Mouse (Mus musculus): ENCODE measurements around the gene Snrk. TPM values are rescaled to one million over a fixed set of nuclear protein-coding genes. Genes with fewer than 3 reads are reported as not detected.

Gene Snrk
- polyA plus RNA-seq, 1 experiment from 2014 or later, result 48.3 TPM

DNA sequence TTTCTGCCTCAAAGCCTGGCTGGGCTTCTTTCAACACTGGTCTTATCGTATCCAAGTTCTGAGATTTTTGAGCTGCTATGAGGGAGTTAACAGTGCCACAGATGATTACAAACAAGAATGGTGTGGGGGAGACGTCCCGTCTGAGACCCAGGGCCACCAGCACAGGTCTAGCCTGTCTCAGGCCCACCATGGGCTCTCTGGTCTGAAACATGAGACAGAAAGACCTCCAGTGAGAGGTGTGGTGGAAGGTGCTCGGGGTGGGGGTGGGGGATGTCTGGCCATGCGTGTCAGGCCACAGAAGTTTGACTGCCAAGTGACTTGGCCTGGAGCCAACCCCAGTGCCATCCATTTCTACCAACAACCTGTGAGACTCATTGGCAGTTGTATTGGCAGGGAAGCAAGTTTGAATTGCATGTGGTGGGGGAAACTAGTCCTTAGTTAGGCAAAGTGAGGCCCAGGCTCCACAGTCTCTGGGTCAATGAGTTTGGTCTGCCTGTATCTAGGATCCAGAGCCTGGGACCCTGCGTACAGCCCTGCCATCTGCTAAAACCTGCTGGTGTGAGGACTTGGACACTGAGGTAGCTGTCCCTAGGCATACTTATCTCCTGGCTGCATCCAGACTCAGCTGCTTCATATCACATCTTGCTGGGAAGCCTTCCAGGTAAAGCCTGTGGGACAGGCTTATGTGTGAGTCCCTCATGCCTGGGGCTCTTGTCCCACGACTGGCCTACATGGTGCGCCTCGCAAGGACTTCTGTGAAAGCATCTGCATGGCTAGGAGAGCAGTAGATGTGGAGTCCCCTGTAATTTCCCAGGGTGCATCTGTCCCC lies 56.6 kb downstream of the Snrk start:
- Histone ChIP-seq H3K4me1 (peaks cover 19% of the 10 kb centered on the region), H3K36me3 (peaks cover 38% of the 10 kb centered on the region), H3K9me3 (no peaks in the 10 kb centered on the region), H3K4me2 (replicated peaks) (no peak overlapping the region), H3K27ac (no peak overlapping the region), H3K9ac (no peak overlapping the region), H3K27me3 (no peaks in the 10 kb centered on the region), H3K4me3 (no peak overlapping the region)
- WGBS, result 67% methylated on average over 9 of the region's 9 CpGs
- no peak for ATAC-seq (ENCODE audit: low FRiP score, low read depth)

DNA sequence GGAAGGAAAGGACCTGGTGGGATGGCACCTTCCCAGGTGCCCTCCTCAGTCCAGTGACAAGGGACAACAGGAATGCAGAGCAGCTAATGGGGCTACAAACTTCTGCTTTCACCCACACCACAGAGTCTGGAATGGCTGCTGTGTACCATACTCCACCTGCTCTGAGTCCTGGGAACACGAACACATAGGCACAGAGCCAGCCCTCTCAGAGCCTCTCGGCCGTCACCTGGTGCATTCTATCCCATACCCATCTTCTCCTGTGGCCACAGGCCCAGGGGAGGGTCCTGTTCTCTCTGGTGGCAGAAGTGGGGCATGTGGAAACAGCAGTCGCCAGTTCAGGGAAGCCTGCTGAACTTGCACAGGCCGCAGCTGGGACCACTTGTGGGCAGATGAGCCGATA lies 57.7 kb downstream of the Snrk start:
- H3K9ac ChIP-seq, result no peak overlapping the region
- H3K27ac ChIP-seq, result no peak overlapping the region
- no peaks in the 10 kb centered on the region for H3K27me3 ChIP-seq
- H3K4me3 ChIP-seq, result no peak overlapping the region
- H3K4me2 ChIP-seq (replicated peaks), result no peak overlapping the region
- no peaks in the 10 kb centered on the region for H3K9me3 ChIP-seq
- 92% methylated on average over 6 of the region's 6 CpGs for WGBS
- ATAC-seq (ENCODE audit: low FRiP score, low read depth), result no peak
- H3K36me3 ChIP-seq, result peaks cover 36% of the 10 kb centered on the region
- peaks cover 29% of the 10 kb centered on the region for H3K4me1 ChIP-seq

DNA sequence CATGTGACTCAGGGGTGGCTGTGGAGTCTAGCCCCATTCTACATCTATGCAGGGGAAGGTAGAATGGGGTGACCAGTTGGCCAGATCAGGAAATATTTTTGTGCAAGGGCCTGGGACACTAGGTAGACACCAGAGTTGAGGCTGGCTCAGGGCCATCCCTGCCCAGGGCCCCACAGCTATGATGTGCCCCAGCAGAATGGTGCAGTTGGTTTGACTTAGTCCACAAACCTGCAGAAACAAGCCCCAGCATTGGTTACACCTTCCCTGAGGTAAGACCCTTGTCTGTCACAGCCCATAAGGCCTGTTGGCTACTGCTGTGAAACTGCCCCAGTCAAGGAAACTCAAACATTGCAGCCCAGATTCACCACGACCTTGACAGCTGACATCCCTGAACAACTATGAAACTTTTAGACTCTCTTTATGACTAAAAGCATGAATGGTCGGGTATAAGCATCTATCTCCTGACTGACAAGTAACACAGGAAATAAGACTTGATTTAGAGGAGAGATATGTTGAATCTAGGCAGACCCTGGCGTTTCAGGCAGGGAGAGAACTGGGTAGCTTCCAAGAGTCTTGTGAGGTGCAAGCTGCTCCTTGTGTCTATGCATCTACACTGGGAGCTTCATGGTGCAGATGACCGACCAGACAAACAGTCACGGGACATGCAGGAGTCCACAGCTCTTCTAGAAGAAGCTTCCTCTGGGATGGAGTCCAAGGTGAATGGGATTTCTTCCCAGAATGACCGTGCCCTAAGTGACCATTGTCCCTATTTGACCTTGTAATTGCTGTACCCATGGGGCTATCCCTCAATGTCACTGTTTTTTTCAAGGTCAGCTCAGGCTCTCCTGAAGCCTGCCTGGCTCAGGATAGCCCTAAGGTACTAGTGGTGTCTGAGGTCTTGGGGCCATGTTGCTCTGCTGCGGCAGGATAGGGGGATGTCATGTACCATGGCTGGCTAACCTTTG lies 60.5 kb downstream of the Snrk start:
- Histone ChIP-seq H3K4me2 (replicated peaks) (no peak overlapping the region), H3K4me3 (no peak overlapping the region), H3K9ac (no peak overlapping the region), H3K27ac (peak overlapping the region; percentile 2; the same call in 1 of the 2 replicates), H3K9me3 (no peaks in the 10 kb centered on the region), H3K36me3 (peaks cover 25% of the 10 kb centered on the region), H3K4me1 (peaks cover 35% of the 10 kb centered on the region), H3K27me3 (no peaks in the 10 kb centered on the region)
- 80% methylated on average over 7 of the region's 7 CpGs for WGBS
- ATAC-seq (ENCODE audit: low FRiP score, low read depth), result no peak

DNA sequence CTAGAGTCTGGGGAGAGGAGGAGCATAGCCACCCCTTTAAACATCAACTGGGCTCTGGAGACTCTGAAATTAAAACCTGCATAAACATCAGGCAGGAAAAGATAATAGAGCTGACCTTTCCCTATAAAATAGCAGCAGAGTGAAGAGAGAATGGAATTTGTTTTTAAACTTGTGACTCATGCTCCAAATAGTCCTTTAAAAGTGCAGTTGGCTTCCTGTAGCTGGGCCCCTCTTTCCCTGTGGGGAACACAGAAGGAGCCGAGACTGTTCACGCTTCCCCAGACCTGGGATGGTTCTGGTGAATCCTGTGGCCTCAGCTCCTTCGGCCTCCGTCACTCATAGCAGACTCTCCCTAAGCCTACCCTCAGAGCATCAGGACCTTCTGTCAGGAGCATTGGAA lies 61.4 kb downstream of the Snrk start:
- Histone ChIP-seq H3K36me3 (peaks cover 20% of the 10 kb centered on the region), H3K4me1 (peaks cover 30% of the 10 kb centered on the region), H3K9me3 (no peaks in the 10 kb centered on the region), H3K9ac (no peak overlapping the region), H3K4me2 (replicated peaks) (no peak overlapping the region), H3K4me3 (no peak overlapping the region), H3K27ac (peak overlapping the region; percentile 2; the same call in 1 of the 2 replicates), H3K27me3 (no peaks in the 10 kb centered on the region)
- WGBS, result 52% methylated on average over 4 of the region's 4 CpGs
- ATAC-seq (ENCODE audit: low FRiP score, low read depth), result peak; percentile 68; the same call in 1 of the 2 replicates

DNA sequence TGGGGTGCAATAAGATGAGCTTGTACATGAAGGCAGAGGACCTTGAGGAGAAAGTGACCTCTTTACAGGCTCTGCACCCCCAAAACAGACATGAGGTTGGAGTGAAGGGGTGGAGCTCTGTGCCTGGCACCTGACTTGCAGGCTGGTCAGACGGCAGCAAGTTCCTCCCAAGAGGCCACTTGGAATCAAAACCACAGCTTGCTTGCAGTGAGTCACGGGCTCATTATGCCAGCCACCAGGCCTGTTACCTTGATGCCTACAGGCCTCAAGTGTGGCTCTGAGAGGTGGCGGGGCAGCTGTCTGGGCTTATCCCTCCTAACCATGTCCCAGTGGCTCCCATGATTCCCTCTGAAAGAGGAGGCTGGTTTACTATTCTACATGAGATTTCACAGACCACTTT lies 63.0 kb downstream of the Snrk start:
- peaks cover 25% of the 10 kb centered on the region for H3K4me1 ChIP-seq
- no peak overlapping the region for H3K9ac ChIP-seq
- H3K27ac ChIP-seq, result no peak overlapping the region
- no peak overlapping the region for H3K4me2 ChIP-seq (replicated peaks)
- WGBS, result 62% methylated on average over 3 of the region's 3 CpGs
- ATAC-seq (ENCODE audit: low FRiP score, low read depth), result no peak
- no peaks in the 10 kb centered on the region for H3K27me3 ChIP-seq
- no peaks in the 10 kb centered on the region for H3K9me3 ChIP-seq
- peaks cover 11% of the 10 kb centered on the region for H3K36me3 ChIP-seq
- no peak overlapping the region for H3K4me3 ChIP-seq

DNA sequence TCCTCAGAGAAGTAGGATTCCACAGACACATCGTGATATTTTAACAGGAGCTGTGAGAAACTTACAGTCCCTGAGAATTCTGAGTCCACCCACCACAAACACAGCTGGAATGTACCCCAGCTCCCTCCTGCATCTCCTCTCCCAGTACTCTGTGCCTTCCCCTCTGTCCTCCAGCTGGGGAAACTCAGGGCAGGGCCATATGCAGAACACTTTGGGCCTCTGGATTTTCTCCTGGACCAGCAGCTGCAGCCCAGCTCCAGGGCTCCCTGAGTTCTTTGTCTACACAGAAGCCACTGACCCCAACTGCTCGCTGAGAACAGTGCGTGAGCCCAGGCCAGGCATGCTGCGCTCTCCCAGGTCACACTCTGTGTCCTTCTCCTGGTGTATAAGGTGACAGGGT lies 66.0 kb downstream of the Snrk start:
- Histone ChIP-seq H3K9me3 (no peaks in the 10 kb centered on the region), H3K27ac (no peak overlapping the region), H3K4me1 (peaks cover 21% of the 10 kb centered on the region), H3K4me2 (replicated peaks) (no peak overlapping the region), H3K36me3 (no peaks in the 10 kb centered on the region), H3K4me3 (no peak overlapping the region), H3K9ac (0 out of 2 replicates have a peak overlapping the region, but pooled peaks have one; percentile 8), H3K27me3 (no peaks in the 10 kb centered on the region)
- ATAC-seq (ENCODE audit: low FRiP score, low read depth), result no peak
- 80% methylated on average over 4 of the region's 4 CpGs for WGBS

DNA sequence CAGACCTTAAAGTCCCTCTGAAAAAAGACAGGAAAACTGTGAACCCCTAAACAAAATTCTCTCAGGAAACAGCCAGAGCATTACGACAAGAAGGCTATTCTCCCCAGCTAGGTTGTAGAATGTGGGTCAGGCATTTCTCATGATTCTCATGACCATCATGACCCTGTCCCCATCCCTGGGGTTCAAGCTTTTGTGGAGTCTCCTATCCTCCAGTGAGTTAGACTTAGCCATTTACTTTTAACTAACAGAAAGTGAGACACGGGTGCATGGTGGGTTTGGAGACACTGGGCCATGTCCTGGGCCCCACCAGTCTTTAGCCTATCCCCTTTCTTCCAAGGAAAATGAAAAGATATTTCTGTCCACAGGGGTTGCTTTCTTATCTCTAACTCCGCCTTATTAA lies 67.3 kb downstream of the Snrk start:
- H3K4me3 ChIP-seq, result no peak overlapping the region
- H3K27me3 ChIP-seq, result no peaks in the 10 kb centered on the region
- H3K4me2 ChIP-seq (replicated peaks), result no peak overlapping the region
- H3K9ac ChIP-seq, result no peak overlapping the region
- no peak for ATAC-seq (ENCODE audit: low FRiP score, low read depth)
- 84% methylated on average over 3 of the region's 3 CpGs for WGBS
- H3K9me3 ChIP-seq, result no peaks in the 10 kb centered on the region
- no peak overlapping the region for H3K27ac ChIP-seq
- peaks cover 8% of the 10 kb centered on the region; the same call in 1 of the 2 replicates for H3K4me1 ChIP-seq
- no peaks in the 10 kb centered on the region for H3K36me3 ChIP-seq

DNA sequence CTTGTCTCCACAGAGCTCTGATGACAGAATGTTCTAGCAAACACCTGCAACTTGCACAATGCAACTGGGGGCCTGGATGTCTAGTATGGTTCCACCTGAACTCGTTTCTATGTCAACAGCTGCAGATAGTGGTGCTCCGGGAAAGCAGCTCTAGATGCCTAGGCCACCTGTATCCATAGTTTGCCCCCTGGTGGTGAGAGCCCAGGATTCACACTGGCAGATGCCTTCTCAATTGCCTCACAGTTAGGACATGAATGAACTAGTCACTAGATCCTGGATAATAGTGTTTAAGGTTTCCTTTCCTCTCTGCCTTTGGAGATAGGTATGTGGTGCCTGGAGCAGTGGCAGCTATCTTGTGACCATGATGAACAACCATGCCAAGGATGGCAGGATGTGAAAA lies 68.0 kb downstream of the Snrk start:
- no peak overlapping the region for H3K4me2 ChIP-seq (replicated peaks)
- WGBS, result 23% methylated on average over 2 of the region's 2 CpGs
- H3K36me3 ChIP-seq, result no peaks in the 10 kb centered on the region
- no peak overlapping the region for H3K27ac ChIP-seq
- H3K9me3 ChIP-seq, result no peaks in the 10 kb centered on the region
- no peaks in the 10 kb centered on the region for H3K27me3 ChIP-seq
- ATAC-seq (ENCODE audit: low FRiP score, low read depth), result no peak
- no peak overlapping the region for H3K9ac ChIP-seq
- no peak overlapping the region for H3K4me3 ChIP-seq
- peaks cover 4% of the 10 kb centered on the region; the same call in 1 of the 2 replicates for H3K4me1 ChIP-seq

DNA sequence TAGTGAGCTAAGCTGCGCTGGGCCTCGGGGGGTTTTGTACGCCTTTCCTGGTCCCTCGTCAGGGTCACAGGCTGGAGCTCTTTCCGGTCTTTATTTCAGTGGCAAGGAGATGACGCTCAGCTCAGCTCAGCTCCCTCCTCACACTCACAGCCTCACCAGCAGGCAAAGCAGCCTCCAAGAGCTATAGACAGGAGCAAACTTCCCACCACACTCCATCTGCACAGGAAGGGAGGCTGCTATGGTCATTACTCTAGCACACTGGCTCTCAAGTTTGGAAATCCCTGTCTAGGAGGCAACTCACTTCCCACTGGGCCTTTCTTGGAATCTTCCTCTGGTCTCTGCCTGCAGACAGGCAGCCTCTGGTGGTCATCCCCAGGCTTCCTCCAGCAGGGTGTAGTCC lies 68.9 kb downstream of the Snrk start:
- Histone ChIP-seq H3K9ac (no peak overlapping the region), H3K36me3 (no peaks in the 10 kb centered on the region), H3K4me1 (no peaks in the 10 kb centered on the region), H3K27me3 (no peaks in the 10 kb centered on the region), H3K4me2 (replicated peaks) (no peak overlapping the region), H3K27ac (0 out of 2 replicates have a peak overlapping the region, but pooled peaks have one; percentile 10), H3K9me3 (no peaks in the 10 kb centered on the region), H3K4me3 (no peak overlapping the region)
- no peak for ATAC-seq (ENCODE audit: low FRiP score, low read depth)
- 85% methylated on average over 6 of the region's 6 CpGs for WGBS

DNA sequence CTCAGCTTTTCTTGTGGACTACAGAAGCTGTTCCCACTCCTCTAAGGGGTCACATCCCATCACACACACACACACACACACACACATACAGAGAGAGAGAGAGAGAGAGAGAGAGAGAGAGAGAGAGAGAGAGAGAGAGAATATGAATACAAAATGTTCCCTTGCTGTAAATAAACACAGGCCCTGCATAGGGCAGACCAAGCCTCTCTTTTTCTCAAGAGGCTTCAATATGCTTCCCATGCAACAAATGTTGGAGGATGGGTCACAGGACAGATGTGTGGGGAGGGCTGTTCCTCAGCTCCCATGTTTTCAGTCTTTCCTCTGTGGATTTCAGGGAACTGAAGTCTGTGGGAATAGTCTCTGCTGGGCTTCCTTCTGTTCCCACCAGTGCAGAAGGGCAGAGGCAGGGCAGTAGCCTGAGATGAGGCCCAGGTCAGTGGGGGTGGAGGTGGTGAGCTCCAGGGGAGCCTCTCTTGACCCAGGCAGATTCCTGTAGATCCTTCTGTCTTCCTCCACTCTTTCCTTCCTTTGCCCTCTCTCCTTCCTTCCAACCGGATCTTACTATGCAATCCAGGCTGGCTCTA lies 69.7 kb downstream of the Snrk start:
- no peak overlapping the region for H3K27ac ChIP-seq
- WGBS, result 80% methylated on average over 1 of the region's 1 CpGs
- no peak overlapping the region for H3K9ac ChIP-seq
- H3K9me3 ChIP-seq, result no peaks in the 10 kb centered on the region
- no peak overlapping the region for H3K4me3 ChIP-seq
- no peaks in the 10 kb centered on the region for H3K36me3 ChIP-seq
- H3K4me1 ChIP-seq, result no peaks in the 10 kb centered on the region
- no peaks in the 10 kb centered on the region for H3K27me3 ChIP-seq
- ATAC-seq (ENCODE audit: low FRiP score, low read depth), result no peak
- H3K4me2 ChIP-seq (replicated peaks), result no peak overlapping the region

DNA sequence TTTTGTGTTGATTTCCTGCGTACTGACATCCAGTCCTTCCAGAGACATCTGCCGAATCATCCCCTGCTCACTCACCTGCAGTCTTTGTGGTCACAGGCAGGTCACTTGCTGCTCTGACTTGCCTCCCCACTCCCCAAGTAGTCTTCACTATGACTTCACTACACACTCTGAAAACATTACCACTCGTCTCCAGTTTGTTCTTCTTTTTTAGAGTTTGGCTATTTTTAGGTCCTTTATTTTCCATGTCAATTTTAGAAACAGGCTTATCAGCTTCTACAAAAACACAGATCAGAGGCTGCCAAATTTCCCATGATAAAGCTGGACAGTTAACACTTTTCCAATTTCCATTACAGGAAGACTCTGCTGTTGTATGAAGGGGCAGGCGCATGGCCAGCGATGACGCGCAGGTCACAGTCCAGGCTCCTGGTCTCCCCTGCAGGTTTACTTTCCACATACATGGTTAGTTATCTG lies 70.4 kb downstream of the Snrk start:
- no peak overlapping the region for H3K9ac ChIP-seq
- H3K36me3 ChIP-seq, result no peaks in the 10 kb centered on the region
- no peak overlapping the region for H3K27ac ChIP-seq
- no peak overlapping the region for H3K4me2 ChIP-seq (replicated peaks)
- no peaks in the 10 kb centered on the region for H3K4me1 ChIP-seq
- no peaks in the 10 kb centered on the region for H3K27me3 ChIP-seq
- H3K4me3 ChIP-seq, result no peak overlapping the region
- ATAC-seq (ENCODE audit: low FRiP score, low read depth), result no peak
- H3K9me3 ChIP-seq, result no peaks in the 10 kb centered on the region
- WGBS, result 83% methylated on average over 7 of the region's 7 CpGs

DNA sequence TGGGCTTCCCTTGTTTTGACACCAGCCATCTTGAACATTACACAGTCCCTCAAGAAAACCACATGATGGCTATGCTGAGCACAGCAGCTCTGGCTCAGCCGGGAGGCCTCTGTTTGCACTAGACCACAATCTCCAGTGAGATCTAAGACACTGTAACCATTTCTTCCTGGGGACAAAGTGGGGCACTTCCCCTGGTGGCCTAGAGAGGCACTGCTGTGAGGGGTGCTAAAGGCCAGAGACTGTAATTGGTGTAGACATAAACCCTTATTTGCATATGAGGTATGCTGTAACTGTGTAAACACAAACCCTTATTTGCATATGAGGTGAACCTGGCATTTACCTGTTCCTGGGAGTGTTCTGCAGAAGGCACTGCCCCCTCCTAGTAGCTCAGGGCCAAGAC lies 71.7 kb downstream of the Snrk start:
- no peaks in the 10 kb centered on the region for H3K9me3 ChIP-seq
- H3K27me3 ChIP-seq, result no peaks in the 10 kb centered on the region
- H3K4me3 ChIP-seq, result no peak overlapping the region
- no peak overlapping the region for H3K27ac ChIP-seq
- 56% methylated on average over 1 of the region's 1 CpGs for WGBS
- no peak overlapping the region for H3K9ac ChIP-seq
- peaks cover 3% of the 10 kb centered on the region; the same call in 1 of the 2 replicates for H3K4me1 ChIP-seq
- H3K4me2 ChIP-seq (replicated peaks), result no peak overlapping the region
- ATAC-seq (ENCODE audit: low FRiP score, low read depth), result no peak
- no peaks in the 10 kb centered on the region for H3K36me3 ChIP-seq

Data from limb, embryonic 13.5 days (tissue).